In genomic region chr10:111510798-111511197, GRCm38 (mm10) we compare ENCODE assay signal across 14 mouse cellular contexts. TPM values are rescaled to one million over a fixed set of nuclear protein-coding genes. Genes with fewer than 3 reads are reported as not detected.
DNase-seq lines count a peak whose midpoint lies in the region; ATAC-seq and TF ChIP-seq lines count a peak whose summit lies in the region.
"Had no signal": no experiment of that assay in that cellular context is flagged by ENCODE, and none has a peak within 500 bp of the region (broad histone marks: within the 10 kb centered on the region; RNA-seq: fewer than 3 reads in every experiment).

No protein-coding gene starts in this region.

- H3K27me3 ChIP-seq in intestine, embryonic 15.5 days (replicated peaks): no peaks in the 10 kb centered on the region
- H3K27me3 ChIP-seq in intestine, embryonic 16.5 days (replicated peaks; ENCODE audit: control insufficient read depth, insufficient read depth, low read length): no peaks in the 10 kb centered on the region
- H3K27me3 ChIP-seq in lung, postnatal 0 days (replicated peaks; ENCODE audit: insufficient read depth, low read length): no peaks in the 10 kb centered on the region
- no peaks in the 10 kb centered on the region for H3K27me3 ChIP-seq in stomach, embryonic 16.5 days (ENCODE audit: control insufficient read depth, insufficient read depth, low read length)
- H3K27me3 ChIP-seq in embryonic facial prominence, embryonic 10.5 days (replicated peaks; ENCODE audit: low read depth, poor library complexity, severe bottlenecking): no peaks in the 10 kb centered on the region
- H3K27me3 ChIP-seq: limb, embryonic 15.5 days; Patski had no signal

- peak; percentile 47 for DNase-seq in lung, postnatal 0 days (ENCODE audit: low spot score)
- no peak for DNase-seq in lung, postnatal 36 days
- peak; percentile 56 for DNase-seq in adrenal gland, postnatal 14 days
- no peak for DNase-seq in embryonic facial prominence, embryonic 10.5 days (ENCODE audit: low spot score)
- DNase-seq: cerebellum, postnatal 25 days; heart, adult 2 months; midbrain, embryonic 14.5 days; spleen, adult 18-20 months had no signal

- no peak for ATAC-seq in intestine, embryonic 15.5 days
- ATAC-seq in intestine, embryonic 16.5 days: no peak
- ATAC-seq in lung, postnatal 0 days: no peak
- no peak for ATAC-seq in stomach, embryonic 16.5 days (ENCODE audit: insufficient read depth, low FRiP score)
- ATAC-seq: Patski had no signal

- peak overlapping the region; percentile 36; the same call in 1 of the 2 replicates for H3K27ac ChIP-seq in intestine, embryonic 15.5 days
- no peak overlapping the region; the same call in 1 of the 2 replicates for H3K27ac ChIP-seq in intestine, embryonic 16.5 days (ENCODE audit: low read length)
- H3K27ac ChIP-seq in lung, postnatal 0 days (ENCODE audit: low read length): peak overlapping the region; percentile 57; the same call in 1 of the 2 replicates
- H3K27ac ChIP-seq in stomach, embryonic 16.5 days (ENCODE audit: low read length): peak overlapping the region; percentile 56
- H3K27ac ChIP-seq in embryonic facial prominence, embryonic 10.5 days (replicated peaks): no peak overlapping the region; the same call in 1 of the 2 replicates
- H3K27ac ChIP-seq: forebrain, embryonic 10.5 days; heart, adult 2 months; limb, embryonic 15.5 days had no signal

- no peak for TF ChIP-seq CTCF in lung, postnatal 0 days (IDR thresholded peaks at IDR 0.05)

- H3K4me3 ChIP-seq in intestine, embryonic 15.5 days (replicated peaks): no peak overlapping the region
- no peak overlapping the region for H3K4me3 ChIP-seq in intestine, embryonic 16.5 days (ENCODE audit: low read length)
- H3K4me3 ChIP-seq in lung, postnatal 0 days (ENCODE audit: low read depth, low read length): no peak overlapping the region
- H3K4me3 ChIP-seq in stomach, embryonic 16.5 days (replicated peaks; ENCODE audit: low read length): no peak overlapping the region
- H3K4me3 ChIP-seq in embryonic facial prominence, embryonic 10.5 days: no peak overlapping the region
- H3K4me3 ChIP-seq: forebrain, embryonic 10.5 days; heart, adult 2 months; limb, embryonic 15.5 days had no signal

- peaks cover 18% of the 10 kb centered on the region; the same call in 1 of the 2 replicates for H3K4me1 ChIP-seq in intestine, embryonic 15.5 days (replicated peaks)
- peaks cover 17% of the 10 kb centered on the region for H3K4me1 ChIP-seq in intestine, embryonic 16.5 days (ENCODE audit: control insufficient read depth, insufficient read depth, low read length)
- peaks cover 25% of the 10 kb centered on the region for H3K4me1 ChIP-seq in lung, postnatal 0 days (ENCODE audit: insufficient read depth, low read depth, low read length)
- H3K4me1 ChIP-seq in stomach, embryonic 16.5 days (ENCODE audit: control insufficient read depth, insufficient read depth, low read length): peaks cover 32% of the 10 kb centered on the region
- peaks cover 54% of the 10 kb centered on the region for H3K4me1 ChIP-seq in embryonic facial prominence, embryonic 10.5 days

- 34% methylated on average over 7 of the region's 7 CpGs for WGBS in intestine, embryonic 15.5 days
- 41% methylated on average over 7 of the region's 7 CpGs for WGBS in intestine, embryonic 16.5 days
- WGBS in lung, postnatal 0 days: 6% methylated on average over 7 of the region's 7 CpGs
- 34% methylated on average over 7 of the region's 7 CpGs for WGBS in stomach, embryonic 16.5 days
- 51% methylated on average over 7 of the region's 7 CpGs for WGBS in embryonic facial prominence, embryonic 10.5 days

- H3K36me3 ChIP-seq in intestine, embryonic 15.5 days: no peaks in the 10 kb centered on the region
- H3K36me3 ChIP-seq in intestine, embryonic 16.5 days (ENCODE audit: control insufficient read depth, insufficient read depth, low read length): no peaks in the 10 kb centered on the region
- no peaks in the 10 kb centered on the region for H3K36me3 ChIP-seq in lung, postnatal 0 days (ENCODE audit: insufficient read depth, low read length)
- no peaks in the 10 kb centered on the region for H3K36me3 ChIP-seq in stomach, embryonic 16.5 days (ENCODE audit: control insufficient read depth, insufficient read depth, low read length)
- H3K36me3 ChIP-seq in embryonic facial prominence, embryonic 10.5 days (replicated peaks): no peaks in the 10 kb centered on the region
- H3K36me3 ChIP-seq: forebrain, embryonic 10.5 days; limb, embryonic 15.5 days had no signal

- H3K9me3 ChIP-seq in intestine, embryonic 15.5 days: no peaks in the 10 kb centered on the region
- no peaks in the 10 kb centered on the region for H3K9me3 ChIP-seq in intestine, embryonic 16.5 days (ENCODE audit: control insufficient read depth, low read length)
- no peaks in the 10 kb centered on the region for H3K9me3 ChIP-seq in lung, postnatal 0 days (ENCODE audit: low read length)
- H3K9me3 ChIP-seq in stomach, embryonic 16.5 days (replicated peaks; ENCODE audit: control insufficient read depth, low read length): no peaks in the 10 kb centered on the region
- no peaks in the 10 kb centered on the region for H3K9me3 ChIP-seq in embryonic facial prominence, embryonic 10.5 days
- H3K9me3 ChIP-seq: forebrain, embryonic 10.5 days; limb, embryonic 15.5 days had no signal

- TF ChIP-seq EP300 in lung, postnatal 0 days (IDR thresholded peaks at IDR 0.05): no peak

- no peak overlapping the region for H3K9ac ChIP-seq in intestine, embryonic 15.5 days
- no peak overlapping the region for H3K9ac ChIP-seq in intestine, embryonic 16.5 days (ENCODE audit: low read depth, low read length)
- H3K9ac ChIP-seq in lung, postnatal 0 days (replicated peaks; ENCODE audit: low read depth): no peak overlapping the region
- no peak overlapping the region for H3K9ac ChIP-seq in stomach, embryonic 16.5 days (ENCODE audit: low read length)
- H3K9ac ChIP-seq: limb, embryonic 15.5 days had no signal

- H3K4me2 ChIP-seq in intestine, embryonic 15.5 days (replicated peaks): no peak overlapping the region
- no peak overlapping the region for H3K4me2 ChIP-seq in intestine, embryonic 16.5 days (ENCODE audit: low read depth, low read length)
- H3K4me2 ChIP-seq in lung, postnatal 0 days (replicated peaks; ENCODE audit: low read depth, low read length): no peak overlapping the region
- H3K4me2 ChIP-seq in stomach, embryonic 16.5 days (ENCODE audit: low read depth, low read length): no peak overlapping the region
- H3K4me2 ChIP-seq: limb, embryonic 15.5 days had no signal

RNA-seq across cellular contexts. Expression of gene Phlda1, which starts 4.7 kb away (rescaled TPM):
- 38.6 and 43.2 TPM in 2 replicates for polyA plus RNA-seq in intestine, embryonic 15.5 days (2015; fragmentation: Nextera tagmentation; extraction: Ambion mirVana)
- 31.9 and 32.2 TPM in 2 replicates for polyA plus RNA-seq in intestine, embryonic 16.5 days (2015; fragmentation: Nextera tagmentation; extraction: Ambion mirVana)
- polyA plus RNA-seq in lung, postnatal 0 days (2015; fragmentation: Nextera tagmentation; extraction: Ambion mirVana): 97.0 and 100.0 TPM in 2 replicates
- 50.8 and 76.7 TPM in 2 replicates for total RNA-seq in adrenal gland, postnatal 14 days (2021)
- 44.4 and 50.7 TPM in 2 replicates for polyA plus RNA-seq in stomach, embryonic 16.5 days (2015; fragmentation: Nextera tagmentation; extraction: Ambion mirVana)
- 34.0 and 38.4 TPM in 2 replicates for polyA plus RNA-seq in embryonic facial prominence, embryonic 10.5 days (2016; fragmentation: Nextera tagmentation; extraction: Ambion mirVana)

RNA-seq across cellular contexts. Expression of gene Nap1l1, which starts 37.8 kb away (rescaled TPM):
- polyA plus RNA-seq in intestine, embryonic 15.5 days (2015; fragmentation: Nextera tagmentation; extraction: Ambion mirVana): 168 and 196 TPM in 2 replicates
- polyA plus RNA-seq in intestine, embryonic 16.5 days (2015; fragmentation: Nextera tagmentation; extraction: Ambion mirVana): 118 and 140 TPM in 2 replicates
- polyA plus RNA-seq in lung, postnatal 0 days (2015; fragmentation: Nextera tagmentation; extraction: Ambion mirVana): 127 and 133 TPM in 2 replicates
- 153 and 160 TPM in 2 replicates for total RNA-seq in adrenal gland, postnatal 14 days (2021)
- polyA plus RNA-seq in stomach, embryonic 16.5 days (2015; fragmentation: Nextera tagmentation; extraction: Ambion mirVana): 154 and 180 TPM in 2 replicates
- polyA plus RNA-seq in embryonic facial prominence, embryonic 10.5 days (2016; fragmentation: Nextera tagmentation; extraction: Ambion mirVana): 367 and 371 TPM in 2 replicates

Comparison
In these comparisons a context has a peak if more than half of its experiments do, and no peak if none do; other contexts are left out.
1. H3K27ac ChIP-seq: peak in intestine, embryonic 15.5 days (single experiment), lung, postnatal 0 days (single experiment) and stomach, embryonic 16.5 days (single experiment); none in intestine, embryonic 16.5 days (single experiment) and embryonic facial prominence, embryonic 10.5 days (single experiment).
2. DNase-seq: peak in lung, postnatal 0 days (single experiment) and adrenal gland, postnatal 14 days (single experiment); none in lung, postnatal 36 days (single experiment) and embryonic facial prominence, embryonic 10.5 days (single experiment).